Mouse (Mus musculus): ENCODE results near the gene Med16. TPM values are rescaled to one million over a fixed set of nuclear protein-coding genes. Genes with fewer than 3 reads are reported as not detected.

Med16 gene
- total RNA-seq, 2 experiments from 2014 or later, result 31.2 to 32.8 TPM

Small RNA genes within 50 kb of the gene (microRNA-seq; reads per million reads assigned to microRNA genes)
- not detected for gene Mir6910

Other genes with a start within 250 kb of the Med16 start
- gene Madcam1, start 244.4 kb downstream of the Med16 start, total RNA-seq (2021), result not detected
- gene Tpgs1, start 239.6 kb downstream of the Med16 start, total RNA-seq (2021), result 10 to 100 TPM; 19.1 to 19.7 TPM
- 100 to 1,000 TPM; 388 to 419 TPM for gene Cdc34, start 226.7 kb downstream of the Med16 start, total RNA-seq (2021)
- 10 to 100 TPM in 1 of 2 experiments, 1 to 10 TPM in 1; 8.3 to 10.1 TPM for gene Gzmm, start 219.9 kb downstream of the Med16 start, total RNA-seq (2021)
- gene Bsg, start 204.4 kb downstream of the Med16 start, total RNA-seq (2021), result 100 to 1,000 TPM; 540 to 773 TPM
- gene Hcn2, start 192.3 kb downstream of the Med16 start, total RNA-seq (2021), result under 1 TPM; 0.47 to 0.66 TPM
- gene Polrmt, start 162.3 kb downstream of the Med16 start, total RNA-seq (2021), result 10 to 100 TPM; 31.9 to 36.7 TPM
- gene Fgf22, start 153.8 kb downstream of the Med16 start, total RNA-seq (2021), result not detected
- 10 to 100 TPM; 49.5 to 54.5 TPM for gene Rnf126, start 142.0 kb downstream of the Med16 start, total RNA-seq (2021)
- gene Fstl3, start 131.7 kb downstream of the Med16 start, total RNA-seq (2021), result 1 to 10 TPM; 1.2 to 1.9 TPM
- not detected for gene Prss57, start 118.0 kb downstream of the Med16 start, total RNA-seq (2021)
- 10 to 100 TPM; 11.1 to 22.9 TPM for gene Palm, start 115.4 kb downstream of the Med16 start, total RNA-seq (2021)
- under 1 TPM in 1 of 2 experiments, not detected in 1; 0.40 TPM for gene Misp, start 87.9 kb downstream of the Med16 start, total RNA-seq (2021)
- 10 to 100 TPM; 12.7 to 22.7 TPM for gene Ptbp1, start 54.5 kb downstream of the Med16 start, total RNA-seq (2021)
- gene Prtn3, start 34.4 kb downstream of the Med16 start, total RNA-seq (2021), result not detected
- under 1 TPM; 0.11 to 0.17 TPM for gene Plppr3, start 34.3 kb downstream of the Med16 start, total RNA-seq (2021)
- not detected for gene Elane, start 22.7 kb downstream of the Med16 start, total RNA-seq (2021)
- gene Cfd, start 18.1 kb downstream of the Med16 start, total RNA-seq (2021), result 100 to 1,000 TPM in 1 of 2 experiments, 10 to 100 TPM in 1; 46.0 to 111 TPM
- not detected for gene Gm26602, start 1.9 kb upstream of the Med16 start, total RNA-seq (2021)
- gene Kiss1r, start 8.0 kb upstream of the Med16 start, total RNA-seq (2021), result under 1 TPM; 0.21 TPM
- gene R3hdm4, start 12.3 kb upstream of the Med16 start, total RNA-seq (2021), result 100 to 1,000 TPM; 114 to 115 TPM
- 1 to 10 TPM; 1.5 to 1.7 TPM for gene Arid3a, start 18.1 kb upstream of the Med16 start, total RNA-seq (2021)
- 10 to 100 TPM; 21.0 to 22.9 TPM for gene Wdr18, start 51.2 kb upstream of the Med16 start, total RNA-seq (2021)
- gene Grin3b, start 61.8 kb upstream of the Med16 start, total RNA-seq (2021), result under 1 TPM; 0.32 to 0.59 TPM
- gene Tmem259, start 75.4 kb upstream of the Med16 start, total RNA-seq (2021), result 10 to 100 TPM; 68.7 to 84.2 TPM
- 10 to 100 TPM in 1 of 2 experiments, 1 to 10 TPM in 1; 5.2 to 10.5 TPM for gene Cnn2, start 79.7 kb upstream of the Med16 start, total RNA-seq (2021)
- gene Abca7, start 87.6 kb upstream of the Med16 start, total RNA-seq (2021), result 1 to 10 TPM; 6.6 to 7.6 TPM
- gene Arhgap45, start 107.7 kb upstream of the Med16 start, total RNA-seq (2021), result 1 to 10 TPM in 1 of 2 experiments, under 1 TPM in 1; 0.75 to 1.3 TPM
- 10 to 100 TPM; 44.3 to 46.2 TPM for gene Polr2e, start 130.9 kb upstream of the Med16 start, total RNA-seq (2021)
- 100 to 1,000 TPM; 631 to 739 TPM for gene Gpx4, start 138.2 kb upstream of the Med16 start, total RNA-seq (2021)
- gene Sbno2, start 196.6 kb upstream of the Med16 start, total RNA-seq (2021), result 1 to 10 TPM; 5.4 to 5.9 TPM
- 100 to 1,000 TPM; 145 to 148 TPM for gene Stk11, start 206.9 kb upstream of the Med16 start, total RNA-seq (2021)
- 100 to 1,000 TPM; 573 to 611 TPM for gene Atp5d, start 229.7 kb upstream of the Med16 start, total RNA-seq (2021)
- 1 to 10 TPM; 1.6 to 1.9 TPM for gene Cbarp, start 231.9 kb upstream of the Med16 start, total RNA-seq (2021)
- gene Midn, start 239.3 kb upstream of the Med16 start, total RNA-seq (2021), result 10 to 100 TPM; 40.6 to 47.9 TPM

Measured in gastrocnemius, adult 18-20 months (tissue).